In genomic region chr14:62042305-62043116, GRCm38 (mm10) we compare ENCODE assay signal across 8 mouse cellular contexts.
DNase-seq lines count a peak whose midpoint lies in the region; ATAC-seq and TF ChIP-seq lines count a peak whose summit lies in the region.

No protein-coding gene starts in this region.

- H3K9ac ChIP-seq in MEL (ENCODE audit: control insufficient read depth, low read depth, low read length, poor library complexity, severe bottlenecking): no peak overlapping the region

- ATAC-seq in erythroblast, adult 5-6 weeks (replicated peaks; ENCODE audit: low FRiP score, poor library complexity, severe bottlenecking): no peak

- peak; percentile 67 to 82 (median 67) for TF ChIP-seq CTCF in MEL (IDR thresholded peaks at IDR 0.05 in 2 of 3, conservative IDR thresholded peaks at IDR 0.05 in 1 of 3; ENCODE audit: control insufficient read depth in 1 of 3, insufficient read depth in 1 of 3, low read depth in 2 of 3, low read length in 3 of 3, poor library complexity in 1 of 3, severe bottlenecking in 1 of 3)
- peak; percentile 91 for TF ChIP-seq CTCF in gastrocnemius, adult 2 months (IDR thresholded peaks at IDR 0.05)

- no peak for TF ChIP-seq EP300 in MEL (IDR thresholded peaks at IDR 0.05; ENCODE audit: low read depth in 1 of 2, low read length in 2 of 2)

- H3K9me3 ChIP-seq in MEL (replicated peaks; ENCODE audit: insufficient read depth, low read length): no peaks in the 10 kb centered on the region

- H3K4me1 ChIP-seq in MEL (ENCODE audit: control insufficient read depth in 1 of 2, insufficient read depth in 2 of 2, low read length in 2 of 2): no peaks in the 10 kb centered on the region

- peak; percentile 54 for DNase-seq in A20 (ENCODE audit: low read depth, low spot score)
- DNase-seq in MEL (ENCODE audit: low read depth, low spot score): peak; percentile 59
- DNase-seq in cerebellum, adult 9-10 months: peak; percentile 55
- peak; percentile 68 for DNase-seq in gastrocnemius, adult 2 months
- peak; percentile 85 for DNase-seq in layer of hippocampus, adult 11-12 months (ENCODE audit: low spot score)
- peak; percentile 83 for DNase-seq in lung, postnatal 14 days
- peak; percentile 45 for DNase-seq in retina, postnatal 7 days (ENCODE audit: low read depth, low spot score)

- no peaks in the 10 kb centered on the region; a peak in 2 of 4 replicates for H3K27me3 ChIP-seq in MEL (ENCODE audit: control insufficient read depth in 1 of 2, insufficient read depth in 2 of 2, low read length in 2 of 2)

- intact Hi-C loops in gastrocnemius, adult 2 months (cut with DNase I): loop anchor here (1.0 to 10.0 kb wide), 3 partner anchors 358 to 471 kb away; no protein-coding TSS in a partner anchor

- no peak overlapping the region for H3K4me3 ChIP-seq in MEL (ENCODE audit: control insufficient read depth in 1 of 2, insufficient read depth in 1 of 2, low read depth in 2 of 2, low read length in 2 of 2)
- H3K4me3 ChIP-seq in gastrocnemius, adult 2 months: no peak overlapping the region

- H3K79me2 ChIP-seq in MEL (ENCODE audit: control insufficient read depth, insufficient read depth, low read length, poor library complexity): no peaks in the 10 kb centered on the region; the same call in 1 of the 2 replicates

- no peak for TF ChIP-seq POLR2A in MEL (IDR thresholded peaks at IDR 0.05; ENCODE audit: control insufficient read depth in 1 of 2, insufficient read depth in 1 of 2, low read depth in 1 of 2, low read length in 2 of 2, poor library complexity in 1 of 2)

- H3K27ac ChIP-seq in MEL (ENCODE audit: control insufficient read depth, low read depth, low read length): no peak overlapping the region
- H3K27ac ChIP-seq in gastrocnemius, adult 2 months: no peak overlapping the region

- peak; percentile 84 for TF ChIP-seq RAD21 in MEL (IDR thresholded peaks at IDR 0.05; ENCODE audit: low read depth, low read length)

- H3K36me3 ChIP-seq in MEL (ENCODE audit: control insufficient read depth in 1 of 2, insufficient read depth in 2 of 2, low read length in 2 of 2): no peaks in the 10 kb centered on the region

TF ChIP-seq in MEL, 35 proteins besides CTCF, POLR2A, EP300 and RAD21:
- TF ChIP-seq SMC3 (IDR thresholded peaks at IDR 0.05; ENCODE audit: low read depth, low read length) (peak; percentile 95), KAT2A (conservative IDR thresholded peaks at IDR 0.05; ENCODE audit: low read depth, low read length) (no peak), ZC3H11A (IDR thresholded peaks at IDR 0.05; ENCODE audit: low read depth, low read length) (peak; percentile 81)
